Mouse (Mus musculus) retina, postnatal 1 day (tissue): ENCODE measurements around the gene Lmna.

Experiments
- DNase-seq: peaks from one replicate; pipeline ENCODE4 v3.0.0-alpha.2; 2012

Gene Lmna

DNA sequence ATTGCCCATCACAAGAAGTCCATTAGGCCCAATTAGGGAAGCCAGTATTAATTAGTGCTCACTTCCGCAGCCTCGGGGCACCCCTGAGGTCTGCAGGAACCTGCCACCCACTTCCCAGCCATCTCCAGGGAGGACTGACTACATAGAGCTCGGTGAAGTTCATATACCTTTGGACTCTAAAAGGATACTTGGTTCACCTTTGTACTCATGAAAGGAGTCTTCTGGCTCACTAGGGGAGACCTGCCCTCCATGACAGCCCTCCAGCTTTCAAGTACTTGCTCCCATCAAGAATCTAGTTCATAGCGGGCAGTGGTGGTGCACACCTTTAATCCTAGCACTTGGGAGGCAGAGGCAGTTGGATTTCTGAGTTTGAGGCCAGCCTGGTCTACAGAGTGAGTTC, 8.7 kb upstream of the Lmna start:
- peak; percentile 58 for DNase-seq

DNA sequence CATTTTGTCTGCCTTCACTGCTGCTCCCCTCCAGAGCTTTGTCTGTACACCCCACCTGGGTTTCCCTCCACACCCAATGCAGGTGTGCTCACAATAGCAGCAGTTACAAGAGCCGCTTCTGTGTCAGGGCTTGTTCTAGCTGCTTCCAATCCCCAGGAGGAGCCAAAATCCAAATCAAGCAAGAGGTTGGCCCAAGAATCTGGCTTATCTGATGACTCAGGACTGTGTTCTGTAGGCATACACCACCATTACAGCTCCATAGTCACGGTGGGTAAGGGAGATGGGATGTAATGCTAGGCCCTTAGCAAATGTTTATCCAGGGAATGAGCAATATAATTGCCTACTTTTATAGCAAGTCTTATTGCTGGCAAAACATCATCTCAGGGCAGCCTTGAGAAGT, 6.7 kb upstream of the Lmna start:
- DNase-seq: no peak

- no peak for DNase-seq
These were observed 5.3 kb upstream of the Lmna start for GRCm38 (mm10) chr3:88515095-88515386.

- DNase-seq: no peak
These were observed 4.7 kb upstream of the Lmna start for GRCm38 (mm10) chr3:88514231-88515094.

DNA sequence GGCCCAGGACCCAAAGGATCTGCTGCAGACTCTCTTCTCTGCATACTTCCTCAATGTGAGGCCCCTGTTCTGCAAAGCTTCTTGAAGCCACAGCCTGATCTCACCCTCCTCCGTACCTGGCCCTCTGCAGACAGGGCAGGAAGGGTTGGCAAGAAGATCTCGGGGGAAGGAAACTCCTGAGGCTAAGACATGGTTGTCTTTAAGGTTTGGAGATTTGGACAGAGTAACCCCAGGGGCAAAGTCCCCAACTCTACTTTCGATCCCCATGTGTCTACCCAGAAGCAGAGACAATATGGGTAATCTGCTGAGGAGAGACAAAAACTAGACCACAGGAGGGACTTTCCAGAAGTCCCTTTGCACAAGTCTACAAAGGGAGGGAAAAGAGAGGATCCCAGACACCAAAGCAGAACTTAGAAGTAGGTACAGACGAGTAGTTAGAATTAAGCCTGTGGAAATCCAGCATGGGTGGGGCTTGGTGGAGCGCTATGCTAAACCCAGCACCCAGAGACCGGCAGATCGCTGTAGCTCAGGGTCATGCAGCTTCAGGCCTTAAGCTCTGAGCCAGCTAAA, 3.9 kb upstream of the Lmna start:
- DNase-seq: no peak

GRCm38 (mm10) chr3:88512896-88513545, 3.3 kb upstream of the Lmna start:
- DNase-seq: peak; percentile 67

DNA sequence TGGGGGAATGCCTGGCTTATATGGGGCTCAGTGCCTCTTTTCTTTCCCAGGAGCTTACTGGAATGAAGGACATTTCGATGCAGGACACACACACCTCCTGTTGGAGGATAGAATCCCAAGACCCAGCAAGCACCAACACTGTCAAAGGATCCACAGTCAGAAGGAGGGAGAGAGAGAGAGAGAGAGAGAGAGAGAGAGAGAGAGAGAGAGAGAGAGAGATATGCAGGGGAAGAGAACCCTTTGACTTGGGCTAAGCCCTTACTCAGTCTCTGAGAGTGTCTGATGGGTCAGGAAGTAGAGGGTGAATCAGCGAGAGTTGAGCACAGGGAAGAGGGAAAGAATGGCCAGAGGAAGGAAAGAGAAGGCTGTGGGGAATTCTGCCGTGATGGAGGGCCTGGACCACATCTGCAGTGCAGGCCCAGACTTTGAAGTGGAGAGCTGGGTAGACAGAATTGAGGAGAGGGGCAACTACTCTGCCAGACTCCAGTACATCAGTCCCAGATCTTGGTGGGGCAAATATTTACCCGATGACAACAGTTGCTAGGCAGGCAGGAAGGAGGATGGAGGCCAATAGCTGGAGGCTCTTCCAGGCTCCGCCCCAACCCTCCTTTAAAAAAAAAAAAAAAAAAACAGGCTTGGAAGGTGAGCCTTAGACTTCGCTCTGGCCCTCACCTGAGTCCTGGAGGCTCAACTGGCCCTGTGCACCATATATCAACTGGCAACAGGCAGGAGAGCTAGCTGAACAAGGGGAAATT, 2.6 kb upstream of the Lmna start:
- DNase-seq: peak; percentile 62

DNA sequence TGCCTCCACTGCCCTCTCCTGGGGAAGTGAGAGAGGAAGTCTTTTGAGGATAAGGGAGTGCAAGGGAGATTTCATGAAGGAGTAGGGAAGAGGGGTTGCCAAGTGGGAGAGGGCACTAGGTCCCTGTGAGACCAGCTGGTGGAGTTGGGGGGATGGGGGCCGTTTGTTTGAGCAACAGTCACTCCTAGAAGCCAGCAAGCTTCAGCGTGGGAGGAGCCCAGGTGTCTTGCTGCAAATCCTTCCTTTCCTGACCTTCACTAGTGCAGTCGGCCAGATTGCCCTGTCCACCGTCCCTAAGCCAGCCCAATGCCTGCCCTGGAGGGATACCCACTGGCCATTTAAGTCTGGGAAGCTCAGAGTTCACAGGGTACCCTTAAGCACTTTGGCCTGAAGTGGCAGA, 1.8 kb upstream of the Lmna start:
- DNase-seq: no peak

DNA sequence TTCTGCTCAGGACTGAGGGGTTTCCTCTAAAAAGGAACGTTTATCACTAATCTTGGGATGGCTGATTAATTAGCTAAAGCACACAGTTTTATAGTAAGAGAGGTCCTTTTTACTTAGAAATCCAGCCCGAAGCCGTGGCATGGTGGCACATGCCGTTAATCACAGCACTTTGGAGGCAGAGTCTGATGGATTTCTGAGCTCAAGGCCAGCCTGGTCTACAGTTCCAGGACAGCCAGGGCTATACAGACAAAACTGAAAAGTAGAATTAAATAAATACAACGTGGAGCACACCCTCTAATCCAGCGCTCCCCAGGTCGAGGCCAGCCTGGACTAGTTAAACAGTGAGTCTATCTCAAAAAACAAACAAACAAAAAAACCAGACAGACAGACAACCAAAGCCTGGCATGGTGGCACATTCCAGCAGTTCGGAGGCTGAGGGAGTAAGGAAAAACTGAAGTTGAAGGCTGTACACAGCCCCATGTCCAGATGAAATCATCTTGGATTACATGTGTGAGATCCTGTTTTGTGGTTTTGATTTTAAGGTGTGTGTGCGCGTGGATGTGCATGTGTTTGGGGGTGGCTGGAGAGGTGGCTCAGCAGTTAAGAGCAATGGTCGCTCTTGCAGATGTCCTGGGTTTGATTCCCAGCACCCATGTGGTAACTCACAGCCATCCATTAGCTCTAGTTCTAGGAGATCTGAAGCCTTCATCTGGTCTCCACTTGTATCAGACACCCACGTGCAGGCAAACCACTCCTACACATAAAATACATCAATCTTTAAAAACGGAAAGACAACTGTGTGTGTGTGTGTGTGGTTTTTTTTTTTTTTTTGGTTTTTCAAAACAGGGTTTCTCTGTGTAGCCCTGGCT, 899 bp upstream of the Lmna start:
- DNase-seq: no peak

DNA sequence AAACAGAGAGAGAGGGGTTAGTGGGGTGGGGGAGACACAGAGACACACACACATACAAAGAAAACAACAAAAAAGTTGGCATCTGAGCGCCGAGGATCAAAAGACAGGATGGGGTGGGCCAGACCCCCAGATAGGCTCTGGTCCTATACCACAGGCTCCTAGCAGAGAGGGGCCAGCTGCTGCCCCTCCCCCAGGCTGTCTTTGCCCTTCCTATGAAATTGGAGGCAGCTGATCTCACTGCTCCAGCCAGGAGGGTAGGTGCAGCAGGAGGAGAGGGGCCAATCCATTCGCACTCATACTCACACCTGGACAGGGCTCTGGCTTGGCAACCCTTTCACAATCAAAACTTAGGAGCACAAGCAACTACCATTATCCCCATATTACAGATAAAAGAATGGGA, 506 bp downstream of the Lmna start:
- no peak for DNase-seq

DNA sequence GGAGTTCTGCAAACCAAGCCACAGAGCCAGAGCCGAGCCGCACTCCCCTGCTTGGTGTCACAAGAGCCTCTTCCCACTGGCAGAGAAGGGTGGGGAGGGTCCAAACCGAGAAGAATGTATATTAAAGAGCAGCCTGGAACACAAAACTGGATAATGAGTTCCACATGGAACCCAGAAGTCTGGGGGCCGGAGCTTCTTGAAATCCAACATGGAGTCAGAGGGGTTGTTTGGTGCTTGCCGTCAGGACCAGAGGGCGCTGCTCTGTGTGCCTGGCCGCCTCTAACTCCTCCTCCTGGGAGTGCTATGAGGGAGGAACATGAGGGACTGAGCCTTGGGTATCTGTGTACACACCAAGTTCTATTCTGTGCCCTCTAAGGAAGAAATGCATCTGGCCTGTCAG, 4.0 kb downstream of the Lmna start:
- DNase-seq: no peak

DNA sequence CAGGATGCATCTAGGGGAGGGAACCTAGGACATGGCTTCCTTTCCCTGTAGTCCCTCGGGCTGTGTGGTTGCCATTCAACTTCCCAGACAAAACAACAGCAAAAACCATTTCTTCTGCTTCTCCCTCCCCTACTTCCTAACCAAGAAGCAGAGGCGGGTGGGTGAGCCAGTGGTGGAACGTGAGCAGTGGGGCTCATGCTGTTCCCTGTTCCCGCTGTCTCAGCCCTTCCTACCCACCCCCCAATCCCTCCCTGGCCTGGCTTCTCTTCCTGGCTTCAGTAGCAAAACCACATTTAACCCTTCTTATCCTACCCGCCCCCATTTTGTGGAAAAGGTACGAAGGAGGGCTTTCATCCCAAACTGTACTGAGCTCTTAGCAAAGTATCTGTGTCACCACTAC, 4.7 kb downstream of the Lmna start:
- DNase-seq: no peak

GRCm38 (mm10) chr3:88503881-88504746, 5.6 kb downstream of the Lmna start:
- no peak for DNase-seq

- no peak for DNase-seq
These were observed 6.3 kb downstream of the Lmna start for GRCm38 (mm10) chr3:88503505-88503863.

- peak; percentile 83 for DNase-seq
These were observed 6.9 kb downstream of the Lmna start for GRCm38 (mm10) chr3:88502641-88503504.

DNA sequence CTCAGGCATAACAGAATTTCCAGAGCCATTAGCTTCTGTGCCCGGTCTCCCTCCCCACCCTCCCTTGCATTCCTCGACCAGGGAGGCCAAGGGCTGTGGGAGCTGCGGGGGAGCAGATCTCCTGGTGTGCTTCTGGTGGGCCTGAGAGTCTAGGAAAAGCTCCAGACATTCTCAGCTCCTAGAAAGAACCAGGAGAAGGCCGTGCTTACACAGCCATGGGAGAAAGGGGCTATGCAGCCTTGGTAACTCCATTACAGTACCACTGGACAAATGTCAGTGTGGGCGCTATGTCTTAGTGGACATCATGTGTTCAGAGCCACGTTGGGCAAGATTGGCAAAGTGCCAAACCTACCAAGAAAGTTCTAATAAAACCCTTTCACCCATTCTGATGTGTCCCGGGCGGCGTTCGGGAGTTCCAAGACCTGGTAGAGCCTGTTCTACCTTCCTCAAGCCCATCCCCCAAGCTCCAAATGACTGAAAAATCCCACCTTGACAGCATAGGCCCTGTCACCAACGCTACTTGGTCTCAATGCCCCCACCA, 7.7 kb downstream of the Lmna start:
- peak; percentile 23 for DNase-seq

DNA sequence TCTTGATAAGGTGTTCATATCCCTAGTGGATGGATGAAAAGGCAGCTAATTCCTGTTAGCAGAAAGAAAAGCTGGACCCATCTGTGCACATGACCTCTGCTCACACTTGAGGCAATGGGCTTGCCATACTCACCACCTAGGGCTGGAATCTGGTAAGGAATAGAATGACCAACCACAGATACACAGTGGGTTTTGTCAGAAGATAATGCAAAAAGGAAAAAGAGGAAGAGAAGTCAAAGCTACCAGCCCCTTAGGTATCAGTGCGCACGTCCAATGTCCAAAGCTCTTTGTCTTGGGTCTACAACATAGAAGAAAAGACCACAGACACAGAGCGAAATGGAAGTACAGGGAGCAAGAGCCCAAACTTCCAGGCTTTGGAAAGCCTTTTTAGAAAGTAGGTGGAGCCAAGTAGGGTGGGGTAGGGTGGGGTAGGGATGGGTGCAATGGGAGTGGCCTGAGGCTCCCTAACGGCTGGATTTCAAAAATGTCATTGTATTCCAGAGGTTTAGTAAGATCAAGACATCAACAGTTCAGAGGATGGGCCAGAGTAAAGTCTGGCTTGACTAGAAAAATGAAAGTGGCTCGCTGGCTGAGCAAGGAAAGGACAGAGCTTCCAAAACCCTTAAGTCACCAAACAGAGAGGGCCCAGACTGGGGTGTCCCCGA, 8.3 kb downstream of the Lmna start:
- no peak for DNase-seq

GRCm38 (mm10) chr3:88500655-88501365, 8.9 kb downstream of the Lmna start:
- DNase-seq: no peak

DNA sequence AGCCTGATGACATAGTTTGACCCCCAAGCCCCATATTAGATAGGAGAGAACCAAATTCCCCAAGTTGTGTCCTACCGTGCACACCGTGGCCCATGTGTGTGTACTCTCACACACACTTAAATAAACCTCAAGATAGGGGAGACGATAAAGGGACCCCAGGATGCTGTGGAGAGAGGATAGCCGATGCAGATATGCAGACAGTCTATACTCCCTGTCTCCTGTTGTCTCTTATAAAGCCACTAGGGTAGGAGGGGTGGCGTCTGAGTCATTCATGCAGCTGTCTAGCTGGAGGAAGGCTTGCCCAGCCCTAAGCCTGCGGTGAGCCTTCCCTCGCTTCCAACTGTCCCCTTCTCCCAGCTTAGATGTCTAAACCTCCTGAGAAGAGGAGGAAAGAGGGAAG, 9.7 kb downstream of the Lmna start:
- no peak for DNase-seq
